Mouse (Mus musculus): ENCODE data around the gene Tescl.

DNA sequence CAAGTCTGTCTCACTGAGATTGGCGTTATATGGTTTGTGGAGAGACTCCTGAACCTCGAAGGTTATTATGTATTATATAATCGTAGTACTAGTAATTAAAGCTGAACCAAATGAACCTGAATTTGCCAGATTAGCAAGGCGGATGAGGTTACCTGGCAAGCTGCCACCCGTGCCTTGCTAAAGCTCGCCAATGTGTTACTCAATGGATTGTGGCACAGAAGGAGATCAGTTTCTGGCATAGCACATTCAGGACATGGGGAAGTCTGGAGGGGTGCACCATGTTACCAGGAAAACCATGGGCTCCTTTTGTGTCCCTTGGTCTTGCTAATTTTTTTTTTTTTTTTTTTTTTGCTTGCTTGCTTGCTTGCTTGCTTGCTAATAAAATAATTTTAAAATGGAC, 8.5 kb downstream of the Tescl start:
- TF ChIP-seq CTCF (IDR thresholded peaks at IDR 0.05; ENCODE audit: low read depth) (no peak), EP300 (IDR thresholded peaks at IDR 0.05; ENCODE audit: low read depth) (no peak)
